Mouse (Mus musculus): ENCODE measurements around the gene Gucy2g. TPM values are rescaled to one million over a fixed set of nuclear protein-coding genes. Genes with fewer than 3 reads are reported as not detected.

Gucy2g gene
- polyA plus RNA-seq, 1 experiment from 2014 or later: 0.06 TPM

DNA sequence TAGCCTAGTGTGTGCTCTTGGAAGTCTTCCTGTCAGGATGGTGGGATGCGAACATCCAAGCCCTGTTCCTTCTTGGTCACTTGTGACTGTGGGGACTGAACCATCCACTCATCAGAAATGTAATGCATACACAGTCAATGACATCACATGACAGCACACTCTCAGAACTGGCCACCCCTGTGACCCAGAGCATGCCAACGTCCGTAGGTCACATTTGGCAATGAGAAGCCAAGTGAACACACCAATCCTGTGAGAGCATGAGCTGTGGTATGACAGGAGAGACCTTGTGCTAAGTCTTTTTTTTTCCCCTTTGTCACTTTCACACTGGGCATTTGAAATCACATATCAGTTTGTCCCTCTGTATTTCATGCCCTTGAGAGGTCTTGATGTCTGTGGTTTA lies 45.5 kb downstream of the Gucy2g start:
- 91% methylated on average over 3 of the region's 3 CpGs for WGBS
- Histone ChIP-seq H3K9ac (no peak overlapping the region), H3K9me3 (no peaks in the 10 kb centered on the region), H3K27ac (no peak overlapping the region), H3K27me3 (0 out of 2 replicates have a peak, but pooled peaks cover 5% of the 10 kb centered on the region), H3K4me1 (no peaks in the 10 kb centered on the region), H3K4me2 (no peak overlapping the region), H3K4me3 (no peak overlapping the region), H3K36me3 (no peaks in the 10 kb centered on the region)
- no peak for ATAC-seq (ENCODE audit: insufficient number of reproducible peaks, low FRiP score, low TSS enrichment, low read depth)

DNA sequence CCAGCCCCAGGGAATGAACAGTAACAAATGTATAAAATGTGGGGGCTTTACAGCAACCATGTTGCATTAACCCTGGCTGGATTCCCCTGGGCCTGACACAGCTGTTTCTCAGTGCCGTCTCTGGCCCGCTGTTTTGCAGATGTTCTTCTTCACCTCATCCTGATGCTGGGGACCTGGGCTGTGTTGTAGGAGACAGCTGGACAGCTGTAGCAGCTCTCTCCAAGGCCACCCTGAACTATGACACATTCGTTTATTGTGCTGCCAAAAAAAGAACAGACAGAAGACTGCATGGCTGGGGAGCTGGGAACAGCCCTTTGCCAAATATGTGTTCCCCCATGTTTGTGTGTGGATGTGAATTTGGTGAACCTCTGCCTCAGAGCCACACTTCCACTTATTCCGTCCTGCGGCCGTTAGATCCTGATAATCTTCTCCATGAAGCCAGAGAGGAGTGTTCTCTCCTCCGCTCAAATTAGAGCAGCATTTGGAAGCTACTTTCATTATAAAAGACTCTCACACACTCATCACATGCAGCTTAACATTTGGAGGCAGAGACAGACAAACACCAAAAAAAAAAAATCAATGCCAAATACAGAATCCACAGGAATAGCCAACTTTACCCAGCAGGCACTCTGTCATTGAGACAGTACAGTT lies 46.4 kb downstream of the Gucy2g start:
- Histone ChIP-seq H3K9me3 (no peaks in the 10 kb centered on the region), H3K36me3 (no peaks in the 10 kb centered on the region), H3K4me2 (no peak overlapping the region), H3K4me1 (no peaks in the 10 kb centered on the region), H3K9ac (no peak overlapping the region), H3K4me3 (no peak overlapping the region), H3K27me3 (0 out of 2 replicates have a peak, but pooled peaks cover 5% of the 10 kb centered on the region), H3K27ac (no peak overlapping the region)
- no peak for ATAC-seq (ENCODE audit: insufficient number of reproducible peaks, low FRiP score, low TSS enrichment, low read depth)
- 62% methylated on average over 7 of the region's 7 CpGs for WGBS

DNA sequence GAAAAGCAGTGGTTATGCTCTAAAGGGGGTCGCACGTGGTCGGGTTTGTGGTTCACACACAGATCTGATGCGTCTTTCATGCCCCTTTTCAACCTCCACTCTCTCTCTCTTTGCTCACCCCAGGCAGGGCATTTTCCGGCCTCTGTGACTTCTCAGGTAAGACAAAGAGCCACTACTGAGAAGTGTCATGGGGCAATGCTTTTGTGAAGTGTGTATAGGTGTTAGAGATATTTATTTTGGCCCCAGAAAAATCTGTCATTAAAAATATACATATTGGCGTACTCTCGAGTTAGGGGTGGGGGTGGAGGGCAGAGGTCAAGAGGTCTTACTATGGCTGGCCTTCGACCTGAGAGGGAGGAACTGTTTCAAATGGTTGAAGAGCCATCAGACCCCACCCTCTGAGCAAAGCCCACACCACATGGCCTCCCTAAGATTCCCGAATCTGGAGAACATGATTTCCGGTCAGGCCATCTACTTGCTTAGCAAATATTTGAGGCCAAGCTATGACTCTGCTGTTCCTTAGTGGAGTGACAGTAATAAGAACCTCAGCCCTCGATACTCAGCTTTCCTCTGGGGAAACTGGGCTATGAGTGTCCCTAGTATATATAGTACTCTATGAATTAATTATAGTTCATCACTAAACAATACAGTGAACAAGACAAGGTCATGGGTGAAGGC lies 47.2 kb downstream of the Gucy2g start:
- no peaks in the 10 kb centered on the region for H3K36me3 ChIP-seq
- H3K9me3 ChIP-seq: no peaks in the 10 kb centered on the region
- H3K4me3 ChIP-seq: no peak overlapping the region
- H3K27me3 ChIP-seq: no peaks in the 10 kb centered on the region
- H3K27ac ChIP-seq: no peak overlapping the region
- 76% methylated on average over 11 of the region's 11 CpGs for WGBS
- no peaks in the 10 kb centered on the region for H3K4me1 ChIP-seq
- no peak overlapping the region for H3K4me2 ChIP-seq
- no peak overlapping the region for H3K9ac ChIP-seq
- no peak for ATAC-seq (ENCODE audit: insufficient number of reproducible peaks, low FRiP score, low TSS enrichment, low read depth)

DNA sequence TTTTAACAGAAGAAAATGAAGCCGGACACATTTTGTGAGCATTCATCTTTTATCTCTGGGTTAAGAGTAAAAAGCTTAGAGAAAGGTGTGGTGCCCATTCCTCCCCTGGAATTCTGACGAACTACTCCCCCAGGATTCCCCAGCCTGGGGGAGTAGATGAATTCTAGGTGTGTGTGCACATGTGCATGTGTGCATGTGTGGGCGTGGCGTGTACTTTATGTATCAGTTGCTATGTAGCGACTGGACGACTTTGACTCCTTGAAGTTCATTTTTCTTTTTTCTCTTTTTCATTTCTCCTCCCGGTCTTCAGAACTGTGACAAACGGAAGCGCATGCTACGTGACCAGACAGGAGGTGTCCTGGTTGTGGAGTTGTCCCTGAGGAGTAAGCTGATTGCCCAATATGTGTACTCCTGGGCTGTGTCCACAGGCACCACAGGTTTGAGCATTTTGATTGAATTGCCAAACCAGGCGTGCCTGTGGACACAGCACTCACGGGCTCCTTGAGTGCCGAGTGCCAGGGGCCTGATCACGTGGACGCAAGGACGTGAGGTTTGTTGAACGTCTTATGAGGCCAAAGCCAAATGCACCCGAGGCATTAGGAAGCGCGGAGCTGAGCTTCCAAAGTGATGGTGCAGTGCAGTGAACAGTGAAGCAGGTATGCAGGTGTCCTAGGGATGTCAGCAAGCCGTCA lies 48.6 kb downstream of the Gucy2g start:
- no peaks in the 10 kb centered on the region for H3K27me3 ChIP-seq
- H3K9me3 ChIP-seq: no peaks in the 10 kb centered on the region
- 82% methylated on average over 21 of the region's 21 CpGs for WGBS
- no peak overlapping the region for H3K27ac ChIP-seq
- no peak overlapping the region for H3K4me3 ChIP-seq
- H3K4me2 ChIP-seq: no peak overlapping the region
- H3K36me3 ChIP-seq: no peaks in the 10 kb centered on the region
- H3K4me1 ChIP-seq: no peaks in the 10 kb centered on the region
- no peak overlapping the region for H3K9ac ChIP-seq
- ATAC-seq (ENCODE audit: insufficient number of reproducible peaks, low FRiP score, low TSS enrichment, low read depth): no peak

DNA sequence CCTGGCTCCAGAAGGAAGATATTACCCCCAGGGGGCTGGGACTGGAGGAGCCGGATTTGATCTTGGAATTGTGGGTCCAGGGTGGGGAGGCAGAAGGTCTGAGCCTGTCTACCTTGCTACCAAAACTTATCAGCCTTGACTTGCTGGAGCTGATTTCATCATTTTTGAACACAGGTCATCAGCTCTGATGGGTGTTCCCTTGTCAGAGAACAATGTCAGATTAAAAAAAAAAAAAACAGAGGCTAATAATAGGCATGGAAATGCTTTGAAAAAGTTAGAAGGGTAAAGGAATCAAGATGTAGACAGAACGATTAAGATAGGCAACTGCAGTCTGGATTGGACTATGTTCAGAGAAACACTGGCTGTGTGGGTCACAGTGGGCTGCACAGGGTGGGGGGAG lies 49.4 kb downstream of the Gucy2g start:
- 66% methylated on average over 2 of the region's 2 CpGs for WGBS
- no peak overlapping the region for H3K27ac ChIP-seq
- H3K27me3 ChIP-seq: no peaks in the 10 kb centered on the region
- no peak overlapping the region for H3K9ac ChIP-seq
- H3K4me2 ChIP-seq: no peak overlapping the region
- no peak for ATAC-seq (ENCODE audit: insufficient number of reproducible peaks, low FRiP score, low TSS enrichment, low read depth)
- H3K9me3 ChIP-seq: no peaks in the 10 kb centered on the region
- no peaks in the 10 kb centered on the region for H3K4me1 ChIP-seq
- H3K36me3 ChIP-seq: no peaks in the 10 kb centered on the region
- H3K4me3 ChIP-seq: no peak overlapping the region

DNA sequence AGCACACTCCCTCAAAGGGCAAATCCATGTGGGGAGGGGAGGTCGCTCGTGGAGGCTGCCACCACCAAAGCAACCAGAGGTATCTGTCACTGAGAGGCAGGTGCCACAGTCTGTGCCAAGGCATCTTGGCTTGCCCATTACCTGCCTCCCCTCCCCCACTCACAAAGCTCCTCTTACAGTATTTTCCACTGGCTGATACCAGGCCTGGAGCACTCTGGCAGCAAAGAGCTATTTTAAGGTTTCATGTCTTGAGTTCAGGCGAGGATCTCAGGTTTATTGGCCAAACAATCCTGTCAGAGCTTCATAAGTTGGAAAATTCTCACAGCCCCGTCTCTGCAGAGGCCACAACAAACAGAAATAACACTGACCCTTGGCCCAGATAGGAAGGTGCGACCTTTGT lies 51.0 kb downstream of the Gucy2g start:
- 71% methylated on average over 5 of the region's 5 CpGs for WGBS
- Histone ChIP-seq H3K4me1 (no peaks in the 10 kb centered on the region), H3K9ac (no peak overlapping the region), H3K36me3 (no peaks in the 10 kb centered on the region), H3K4me3 (no peak overlapping the region), H3K4me2 (no peak overlapping the region), H3K27me3 (no peaks in the 10 kb centered on the region), H3K27ac (no peak overlapping the region), H3K9me3 (no peaks in the 10 kb centered on the region)
- ATAC-seq (ENCODE audit: insufficient number of reproducible peaks, low FRiP score, low TSS enrichment, low read depth): no peak

DNA sequence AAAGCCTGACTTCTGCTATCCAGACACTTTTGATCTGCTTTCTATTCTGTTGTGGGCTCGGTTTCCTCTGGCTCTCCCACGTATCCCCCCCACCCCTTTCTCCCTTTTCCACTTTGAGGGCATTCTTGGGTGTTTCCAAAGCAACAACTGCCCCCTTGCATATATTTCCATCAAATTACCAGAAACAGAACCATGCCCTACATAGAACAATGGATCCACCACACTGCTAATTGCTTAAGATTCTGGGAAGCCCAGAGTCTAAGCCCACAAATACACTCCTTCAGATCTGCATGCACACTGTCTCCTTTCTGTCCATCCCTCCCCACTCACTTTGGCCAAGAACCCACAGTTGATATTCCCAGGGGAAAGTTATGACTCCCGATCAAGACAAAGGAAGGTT lies 55.4 kb downstream of the Gucy2g start:
- Histone ChIP-seq H3K27ac (no peak overlapping the region), H3K4me2 (no peak overlapping the region), H3K4me1 (no peaks in the 10 kb centered on the region), H3K9ac (no peak overlapping the region), H3K9me3 (no peaks in the 10 kb centered on the region), H3K4me3 (no peak overlapping the region), H3K36me3 (no peaks in the 10 kb centered on the region), H3K27me3 (no peaks in the 10 kb centered on the region)
- ATAC-seq (ENCODE audit: insufficient number of reproducible peaks, low FRiP score, low TSS enrichment, low read depth): no peak
- WGBS: 62% methylated on average over 3 of the region's 3 CpGs

DNA sequence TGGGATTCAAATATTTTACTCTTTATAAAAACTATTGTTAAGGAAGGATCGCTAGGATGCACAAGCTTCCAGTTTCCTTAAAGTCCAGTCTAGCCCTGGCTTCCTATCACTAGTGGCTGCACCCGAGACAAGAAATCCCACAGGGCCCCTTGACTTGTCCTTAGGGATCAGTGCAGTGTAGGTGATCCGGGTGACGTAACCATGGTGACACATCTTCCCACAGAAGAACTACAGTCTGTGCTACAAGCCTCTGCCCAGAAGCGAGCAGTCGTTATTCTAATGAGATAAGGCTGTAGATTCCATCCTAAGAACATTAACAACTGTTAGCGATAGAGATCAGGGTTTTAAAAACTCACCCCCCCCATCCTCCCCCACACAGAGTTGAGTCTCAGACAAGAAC lies 56.0 kb downstream of the Gucy2g start:
- H3K9ac ChIP-seq: no peak overlapping the region
- no peaks in the 10 kb centered on the region for H3K9me3 ChIP-seq
- no peak for ATAC-seq (ENCODE audit: insufficient number of reproducible peaks, low FRiP score, low TSS enrichment, low read depth)
- no peaks in the 10 kb centered on the region for H3K27me3 ChIP-seq
- no peak overlapping the region for H3K4me3 ChIP-seq
- no peaks in the 10 kb centered on the region for H3K36me3 ChIP-seq
- no peaks in the 10 kb centered on the region for H3K4me1 ChIP-seq
- 71% methylated on average over 7 of the region's 7 CpGs for WGBS
- H3K4me2 ChIP-seq: no peak overlapping the region
- H3K27ac ChIP-seq: no peak overlapping the region

DNA sequence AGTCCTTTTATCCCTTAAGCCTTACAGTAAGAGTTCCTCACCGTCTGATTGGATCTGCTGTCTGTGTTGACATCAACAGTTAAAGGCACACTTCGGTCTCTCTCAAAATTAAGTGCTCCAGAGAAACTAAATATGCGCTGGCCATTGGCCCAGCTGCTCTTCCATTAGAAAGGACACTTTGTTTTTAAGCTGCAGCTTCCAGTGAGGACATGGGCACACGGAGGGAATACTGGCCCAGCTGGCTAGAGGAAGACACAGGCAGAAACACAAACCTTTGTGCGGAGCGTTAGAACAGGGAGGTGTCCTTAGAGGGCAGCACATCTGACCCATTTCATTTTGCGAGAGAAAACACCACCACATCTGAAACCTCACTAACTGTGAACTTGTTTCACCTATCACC lies 56.6 kb downstream of the Gucy2g start:
- no peak overlapping the region for H3K4me3 ChIP-seq
- H3K9me3 ChIP-seq: no peaks in the 10 kb centered on the region
- H3K9ac ChIP-seq: no peak overlapping the region
- H3K36me3 ChIP-seq: no peaks in the 10 kb centered on the region
- ATAC-seq (ENCODE audit: insufficient number of reproducible peaks, low FRiP score, low TSS enrichment, low read depth): no peak
- no peaks in the 10 kb centered on the region for H3K4me1 ChIP-seq
- H3K4me2 ChIP-seq: no peak overlapping the region
- H3K27me3 ChIP-seq: no peaks in the 10 kb centered on the region
- no peak overlapping the region for H3K27ac ChIP-seq
- 69% methylated on average over 7 of the region's 7 CpGs for WGBS

DNA sequence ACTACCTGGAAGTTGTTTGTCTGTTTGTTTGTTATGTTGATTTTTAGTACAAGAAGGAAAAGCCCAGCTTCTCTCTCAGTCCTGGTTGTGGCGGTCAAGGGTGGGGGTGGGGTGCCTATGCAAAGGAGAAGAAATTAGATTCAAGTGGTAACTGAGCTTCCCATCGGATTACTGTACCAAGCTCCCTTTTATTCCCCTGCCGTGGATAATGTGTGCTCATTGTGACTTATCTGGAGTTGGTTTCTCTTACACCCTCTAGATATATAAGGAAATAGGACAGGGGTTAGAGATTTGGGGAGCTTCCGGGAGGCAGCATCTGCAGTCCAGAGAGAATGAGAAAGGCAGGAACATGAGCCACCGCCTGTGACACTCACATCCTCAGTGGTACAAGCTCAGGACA lies 60.6 kb downstream of the Gucy2g start, which contains the start of gene Tectb:
Gene Tectb, plus strand, starts transcription at position 301 of the 400 bp plus-strand sequence.
- Histone ChIP-seq H3K4me1 (no peaks in the 10 kb centered on the region), H3K9me3 (no peaks in the 10 kb centered on the region), H3K9ac (no peak within 1 kb of the TSS), H3K27ac (no peak within 1 kb of the TSS), H3K4me3 (no peak within 1 kb of the TSS), H3K36me3 (no peaks in the 10 kb centered on the region), H3K27me3 (no peaks in the 10 kb centered on the region), H3K4me2 (no peak within 1 kb of the TSS)
- WGBS: 77% methylated on average over 5 of the region's 5 CpGs
- ATAC-seq (ENCODE audit: insufficient number of reproducible peaks, low FRiP score, low TSS enrichment, low read depth): no peak

DNA sequence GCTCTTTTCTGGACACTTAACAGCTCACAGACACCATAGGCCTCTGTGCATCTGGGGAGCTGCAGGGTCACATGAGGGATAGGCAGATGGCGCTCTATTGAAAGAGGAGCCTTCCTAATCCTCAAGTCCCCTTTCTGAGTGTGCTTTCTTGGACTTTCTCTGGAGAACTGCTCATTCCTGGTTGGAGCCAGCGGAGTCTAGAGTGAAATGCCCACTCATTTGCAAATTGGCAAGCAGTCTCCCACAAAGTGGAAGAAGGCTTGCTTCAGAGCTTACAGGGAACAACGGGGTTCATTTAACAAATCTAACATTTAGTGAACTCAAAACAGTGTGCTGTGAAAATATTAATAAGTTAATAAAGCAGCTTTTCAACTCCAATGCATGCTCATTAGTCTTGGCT lies 63.9 kb downstream of the Gucy2g start:
- Histone ChIP-seq H3K27ac (no peak overlapping the region), H3K4me2 (no peak overlapping the region), H3K4me3 (no peak overlapping the region), H3K9ac (no peak overlapping the region), H3K36me3 (no peaks in the 10 kb centered on the region), H3K9me3 (no peaks in the 10 kb centered on the region), H3K4me1 (no peaks in the 10 kb centered on the region), H3K27me3 (no peaks in the 10 kb centered on the region)
- no peak for ATAC-seq (ENCODE audit: insufficient number of reproducible peaks, low FRiP score, low TSS enrichment, low read depth)
- 82% methylated on average over 3 of the region's 3 CpGs for WGBS

DNA sequence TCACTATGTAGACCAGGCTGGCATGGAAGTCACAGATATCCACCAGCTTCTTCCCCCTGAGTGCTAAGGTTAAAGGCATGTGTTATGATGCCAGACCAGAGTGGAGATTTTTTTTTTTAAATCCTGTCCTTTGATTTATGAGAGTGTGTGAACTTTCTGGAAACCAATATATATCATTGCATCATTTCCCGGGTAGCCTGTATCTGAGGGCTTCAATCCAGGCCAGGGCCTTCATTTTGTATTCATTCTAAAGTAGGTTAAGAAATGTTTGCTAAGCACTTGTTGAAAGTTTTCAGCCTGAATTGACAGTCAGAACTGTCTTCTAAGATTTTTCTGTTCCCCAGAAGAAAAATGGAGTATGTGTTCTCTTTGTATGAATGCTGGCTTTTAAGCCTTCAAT lies 69.5 kb downstream of the Gucy2g start:
- H3K4me3 ChIP-seq: no peak overlapping the region
- H3K4me2 ChIP-seq: no peak overlapping the region
- no peaks in the 10 kb centered on the region for H3K36me3 ChIP-seq
- no peaks in the 10 kb centered on the region for H3K9me3 ChIP-seq
- WGBS: 56% methylated on average over 1 of the region's 1 CpGs
- H3K9ac ChIP-seq: no peak overlapping the region
- H3K4me1 ChIP-seq: no peaks in the 10 kb centered on the region
- no peak overlapping the region for H3K27ac ChIP-seq
- no peaks in the 10 kb centered on the region for H3K27me3 ChIP-seq
- ATAC-seq (ENCODE audit: insufficient number of reproducible peaks, low FRiP score, low TSS enrichment, low read depth): no peak
